Comparison of ENCODE assay signal across 12 mouse cellular contexts in genomic region chr1:162202465-162203348, GRCm38 (mm10).
DNase-seq lines count a peak whose midpoint lies in the region; ATAC-seq and TF ChIP-seq lines count a peak whose summit lies in the region.
"Had no signal": no experiment of that assay in that cellular context is flagged by ENCODE, and none has a peak within 500 bp of the region (broad histone marks: within the 10 kb centered on the region; RNA-seq: fewer than 3 reads in every experiment).

No protein-coding gene starts in this region.

- no peak for TF ChIP-seq POLR2A in embryonic fibroblast, embryonic 13.5 days (IDR thresholded peaks at IDR 0.05; ENCODE audit: low read depth, low read length)

- peaks cover 6% of the 10 kb centered on the region; the same call in 1 of the 2 replicates for H3K4me1 ChIP-seq in lung, embryonic 14.5 days (ENCODE audit: insufficient read depth)
- H3K4me1 ChIP-seq in embryonic fibroblast, embryonic 13.5 days (ENCODE audit: control insufficient read depth, insufficient read depth, low read length) = peaks cover 6% of the 10 kb centered on the region
- peaks cover 3% of the 10 kb centered on the region for H3K4me1 ChIP-seq in intestine, embryonic 16.5 days (ENCODE audit: control insufficient read depth, insufficient read depth, low read length)
- H3K4me1 ChIP-seq in neural tube, embryonic 13.5 days (replicated peaks) = peaks cover 12% of the 10 kb centered on the region
- peaks cover 7% of the 10 kb centered on the region; the same call in 1 of the 2 replicates for H3K4me1 ChIP-seq in forebrain, embryonic 12.5 days

- H3K9ac ChIP-seq in lung, embryonic 14.5 days = no peak overlapping the region
- H3K9ac ChIP-seq in intestine, embryonic 16.5 days (ENCODE audit: low read depth, low read length) = no peak overlapping the region
- H3K9ac ChIP-seq in neural tube, embryonic 13.5 days = no peak overlapping the region
- H3K9ac ChIP-seq in forebrain, embryonic 12.5 days = no peak overlapping the region

- peak; percentile 76 for DNase-seq in lung, embryonic 14.5 days
- DNase-seq in lung, postnatal 36 days = no peak
- no peak for DNase-seq in cerebellum, postnatal 25 days
- DNase-seq in layer of hippocampus, adult 18-20 months (ENCODE audit: low spot score in 2 of 2) = no peak
- DNase-seq: layer of hippocampus, postnatal 36 days; thymus, postnatal 25 days had no signal

- no peaks in the 10 kb centered on the region for H3K9me3 ChIP-seq in lung, embryonic 14.5 days (ENCODE audit: low read depth, low read length)
- no peaks in the 10 kb centered on the region for H3K9me3 ChIP-seq in intestine, embryonic 16.5 days (ENCODE audit: control insufficient read depth, low read length)
- no peaks in the 10 kb centered on the region for H3K9me3 ChIP-seq in neural tube, embryonic 13.5 days
- no peaks in the 10 kb centered on the region for H3K9me3 ChIP-seq in forebrain, embryonic 12.5 days

- 0 out of 2 replicates have a peak overlapping the region, but pooled peaks have one; percentile 3 for H3K27ac ChIP-seq in lung, embryonic 14.5 days (ENCODE audit: low read depth)
- peak overlapping the region; percentile 53 for H3K27ac ChIP-seq in embryonic fibroblast, embryonic 13.5 days (ENCODE audit: insufficient read depth, low read length)
- peak overlapping the region; percentile 34; the same call in 1 of the 2 replicates for H3K27ac ChIP-seq in intestine, embryonic 16.5 days (ENCODE audit: low read length)
- 0 out of 2 replicates have a peak overlapping the region, but pooled peaks have one; percentile 18 for H3K27ac ChIP-seq in neural tube, embryonic 13.5 days (replicated peaks)
- no peak overlapping the region for H3K27ac ChIP-seq in forebrain, embryonic 12.5 days
- H3K27ac ChIP-seq: macrophage had no signal

- H3K36me3 ChIP-seq in lung, embryonic 14.5 days (ENCODE audit: insufficient read depth) = no peaks in the 10 kb centered on the region
- H3K36me3 ChIP-seq in intestine, embryonic 16.5 days (ENCODE audit: control insufficient read depth, insufficient read depth, low read length) = no peaks in the 10 kb centered on the region
- no peaks in the 10 kb centered on the region for H3K36me3 ChIP-seq in neural tube, embryonic 13.5 days
- no peaks in the 10 kb centered on the region for H3K36me3 ChIP-seq in forebrain, embryonic 12.5 days (replicated peaks)

- no peak overlapping the region for H3K4me2 ChIP-seq in lung, embryonic 14.5 days
- no peak overlapping the region for H3K4me2 ChIP-seq in intestine, embryonic 16.5 days (ENCODE audit: low read depth, low read length)
- 0 out of 2 replicates have a peak overlapping the region, but pooled peaks have one; percentile 1 for H3K4me2 ChIP-seq in neural tube, embryonic 13.5 days
- no peak overlapping the region for H3K4me2 ChIP-seq in forebrain, embryonic 12.5 days

- ATAC-seq in lung, embryonic 14.5 days (ENCODE audit: insufficient read depth) = peak; percentile 65
- peak; percentile 64 for ATAC-seq in intestine, embryonic 16.5 days
- ATAC-seq in neural tube, embryonic 13.5 days (ENCODE audit: low read depth) = peak; percentile 56
- no peak for ATAC-seq in forebrain, embryonic 12.5 days (ENCODE audit: low FRiP score)
- ATAC-seq: forebrain, embryonic 14.5 days had no signal

- no peaks in the 10 kb centered on the region for H3K27me3 ChIP-seq in lung, embryonic 14.5 days (ENCODE audit: insufficient read depth, low read length)
- H3K27me3 ChIP-seq in intestine, embryonic 16.5 days (replicated peaks; ENCODE audit: control insufficient read depth, insufficient read depth, low read length) = no peaks in the 10 kb centered on the region
- no peaks in the 10 kb centered on the region for H3K27me3 ChIP-seq in neural tube, embryonic 13.5 days
- no peaks in the 10 kb centered on the region for H3K27me3 ChIP-seq in forebrain, embryonic 12.5 days

- WGBS in lung, embryonic 14.5 days = 21% methylated on average over 12 of the region's 12 CpGs
- 38% methylated on average over 12 of the region's 12 CpGs for WGBS in intestine, embryonic 16.5 days
- WGBS in neural tube, embryonic 13.5 days = 35% methylated on average over 12 of the region's 12 CpGs
- 66% methylated on average over 12 of the region's 12 CpGs for WGBS in forebrain, embryonic 12.5 days

- no peak overlapping the region for H3K4me3 ChIP-seq in lung, embryonic 14.5 days (ENCODE audit: low read depth, low read length)
- H3K4me3 ChIP-seq in embryonic fibroblast, embryonic 13.5 days (ENCODE audit: insufficient read depth, low read length) = no peak overlapping the region
- no peak overlapping the region for H3K4me3 ChIP-seq in intestine, embryonic 16.5 days (ENCODE audit: low read length)
- no peak overlapping the region for H3K4me3 ChIP-seq in neural tube, embryonic 13.5 days
- no peak overlapping the region for H3K4me3 ChIP-seq in forebrain, embryonic 12.5 days (replicated peaks)

- no peak for TF ChIP-seq CTCF in lung, embryonic 14.5 days (IDR thresholded peaks at IDR 0.05; ENCODE audit: low read depth)
- no peak for TF ChIP-seq CTCF in embryonic fibroblast, embryonic 13.5 days (IDR thresholded peaks at IDR 0.05; ENCODE audit: borderline replicate concordance, insufficient read depth, low read length)
